Mouse (Mus musculus) adrenal gland, postnatal 4 days (tissue): ENCODE data around the gene Ilf2. TPM values are rescaled to one million over a fixed set of nuclear protein-coding genes. Genes with fewer than 3 reads are reported as not detected.

Source experiments
- DNase-seq, 2 experiments: peaks; one replicate each; pipeline ENCODE4 v3.0.0; 2021 to 2022; ENCODE audit warnings: low spot score in 2 of 2, mixed read lengths in 2 of 2
- total RNA-seq, 2 experiments: library from RNA; stranded (reverse); gene quantifications; 2 replicates each; pipeline ENCODE4 v1.2.3; 2021

Ilf2 gene
- total RNA-seq, 2 experiments from 2014 or later, result 81.8 to 92.6 TPM

DNA sequence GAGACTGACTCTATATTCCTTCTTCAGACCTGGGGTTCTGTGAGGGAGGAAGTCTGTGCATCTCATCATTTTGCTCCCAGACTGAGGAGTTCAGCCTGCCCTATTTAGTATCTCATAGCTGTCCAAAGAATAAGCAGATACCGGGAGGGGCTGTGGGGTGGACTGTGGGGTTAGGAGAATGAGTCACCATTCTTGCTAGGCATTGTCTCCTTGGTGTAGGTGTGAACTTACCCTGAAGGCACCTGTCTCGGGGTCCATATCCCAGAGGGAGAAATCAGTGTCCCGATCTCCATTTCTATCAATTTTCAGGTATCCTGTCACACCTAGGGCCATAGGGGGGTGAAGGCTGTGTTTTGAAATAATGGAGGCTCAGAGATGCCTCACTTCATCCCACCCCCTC lies 14.0 kb upstream of the Ilf2 start:
- no peak for DNase-seq

- DNase-seq, result no peak
Measured at GRCm38 (mm10) chr3:90462579-90462978, 13.3 kb upstream of the Ilf2 start.

GRCm38 (mm10) chr3:90464552-90465080 lies 11.3 kb upstream of the Ilf2 start:
- peak; percentile 23 to 28 for DNase-seq

DNA sequence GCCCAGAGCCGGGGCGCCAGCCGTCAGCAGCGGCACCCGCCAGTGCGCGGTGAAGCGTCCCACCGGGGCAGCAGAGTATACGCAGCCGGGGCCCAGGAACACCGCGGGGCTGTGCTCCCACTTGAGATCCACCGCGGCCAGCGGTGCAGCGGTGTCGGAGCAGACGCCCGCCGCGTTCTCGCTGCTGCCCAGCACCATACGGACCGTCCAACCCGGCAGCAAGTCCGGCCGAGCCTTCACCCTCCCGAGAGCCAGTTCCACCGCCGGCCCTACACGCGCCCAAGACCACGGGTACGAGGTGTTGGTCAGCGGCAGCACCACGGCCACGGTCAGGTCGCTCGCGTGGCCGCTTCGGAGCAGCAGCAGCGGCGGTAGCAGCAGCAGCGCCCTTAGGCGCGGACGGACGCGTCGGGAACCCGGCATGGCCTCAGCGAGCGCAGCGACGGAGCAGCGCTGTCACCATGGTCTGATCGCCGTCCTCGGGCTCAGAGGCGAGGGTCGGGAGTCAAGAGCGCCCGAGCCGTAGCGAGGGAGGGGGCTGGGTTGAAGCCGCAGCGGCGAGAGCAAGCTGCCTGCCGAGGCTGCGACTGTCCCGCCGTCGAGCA lies 10.7 kb upstream of the Ilf2 start:
- peak in 1 of 2 experiments; percentile 27 for DNase-seq

- peak in 1 of 2 experiments; percentile 56 for DNase-seq
Measured at GRCm38 (mm10) chr3:90465686-90466310, 10.1 kb upstream of the Ilf2 start, which contains the start of gene Npr1. Gene Npr1 (minus strand): TSS chr3:90465866.

DNA sequence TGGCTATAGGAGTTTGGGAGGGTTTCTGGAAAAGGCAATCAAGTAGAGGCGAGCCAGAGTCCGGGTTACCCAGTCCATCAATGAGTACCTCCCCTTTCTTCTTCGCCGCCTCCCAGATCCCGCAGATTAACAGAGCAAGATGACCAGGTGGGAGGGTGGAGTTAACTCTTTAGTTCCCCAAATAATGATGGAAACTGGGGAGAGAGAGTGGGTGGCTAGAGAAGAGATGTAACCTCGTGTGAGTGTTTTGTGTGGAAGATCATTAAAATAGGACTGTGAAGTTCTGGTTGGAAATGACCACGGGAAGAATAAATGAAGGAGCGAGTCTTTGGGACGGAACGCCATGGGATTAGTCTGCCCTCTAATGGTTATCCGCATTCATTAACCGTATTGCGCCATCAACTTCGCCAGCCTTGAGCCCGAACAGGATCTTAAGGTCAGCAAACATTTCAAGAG lies 9.6 kb upstream of the Ilf2 start:
- peak in 1 of 2 experiments; percentile 38 for DNase-seq

- no peak for DNase-seq
Measured at GRCm38 (mm10) chr3:90467618-90468300, 8.2 kb upstream of the Ilf2 start.

DNA sequence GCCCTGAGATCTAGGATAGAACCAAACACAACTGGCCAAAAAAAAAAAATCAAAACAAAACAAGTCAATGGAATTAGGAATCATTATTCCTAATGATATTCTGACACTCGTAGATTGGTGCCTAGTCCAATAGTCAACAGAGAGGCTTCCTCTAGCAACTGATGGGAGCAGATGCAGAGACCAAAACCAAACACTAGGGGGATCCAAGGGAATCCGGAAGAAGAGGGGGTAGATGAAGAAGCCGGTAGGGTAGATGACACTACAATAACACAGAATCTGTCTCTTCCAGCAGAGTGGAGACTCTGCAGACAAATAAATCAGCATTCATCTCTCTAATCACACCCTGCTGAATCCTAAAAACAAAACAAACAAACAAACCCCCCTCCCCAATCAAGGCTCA lies 3.7 kb upstream of the Ilf2 start:
- no peak for DNase-seq

DNA sequence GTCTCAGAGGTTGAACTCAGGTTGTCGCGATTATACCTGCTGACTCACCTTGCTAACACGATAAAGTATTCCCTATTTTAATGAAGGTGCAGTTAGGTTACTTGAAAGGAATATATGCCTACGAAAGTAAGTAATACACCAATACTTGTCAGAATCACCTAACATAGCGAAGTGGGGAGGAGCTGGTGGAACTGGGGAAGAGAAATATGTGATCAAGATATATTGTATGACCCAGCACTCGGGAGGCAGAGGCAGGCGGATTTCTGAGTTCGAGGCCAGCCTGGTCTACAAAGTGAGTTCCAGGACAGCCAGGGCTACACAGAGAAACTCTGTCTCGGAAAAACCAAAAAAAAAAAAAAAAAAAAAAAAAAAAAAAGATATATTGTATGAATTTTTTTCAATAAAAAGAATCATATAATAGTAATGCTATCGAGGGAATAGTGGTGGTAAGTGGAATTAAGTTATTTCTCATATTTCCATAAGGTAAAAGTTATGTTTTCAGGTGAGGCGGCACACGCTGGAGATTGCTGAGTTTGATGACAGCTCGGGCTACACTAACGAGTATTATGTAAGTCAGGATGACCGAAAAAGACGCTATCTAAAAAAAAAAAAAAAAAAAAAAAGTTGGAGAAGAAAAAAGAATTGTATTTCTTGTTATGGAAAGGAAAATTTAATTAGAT lies 635 bp upstream of the Ilf2 start:
- no peak for DNase-seq

GRCm38 (mm10) chr3:90486998-90487397 lies 11.1 kb downstream of the Ilf2 start:
- DNase-seq, result no peak

GRCm38 (mm10) chr3:90488576-90488975 lies 12.7 kb downstream of the Ilf2 start:
- no peak for DNase-seq

GRCm38 (mm10) chr3:90490696-90491256 lies 14.8 kb downstream of the Ilf2 start, which contains the start of gene Snapin:
Gene Snapin (minus strand): TSS chr3:90491033.
- peak; percentile 85 to 95 for DNase-seq

- no peak for DNase-seq
Measured at GRCm38 (mm10) chr3:90491350-90491749, 15.4 kb downstream of the Ilf2 start.

GRCm38 (mm10) chr3:90493831-90494540 lies 18.1 kb downstream of the Ilf2 start:
- DNase-seq, result no peak

- DNase-seq, result no peak
Measured at GRCm38 (mm10) chr3:90495850-90496525, 20.1 kb downstream of the Ilf2 start.

- no peak for DNase-seq
Measured at GRCm38 (mm10) chr3:90497597-90497996, 21.7 kb downstream of the Ilf2 start.

GRCm38 (mm10) chr3:90503444-90503843 lies 27.5 kb downstream of the Ilf2 start:
- DNase-seq, result no peak

DNA sequence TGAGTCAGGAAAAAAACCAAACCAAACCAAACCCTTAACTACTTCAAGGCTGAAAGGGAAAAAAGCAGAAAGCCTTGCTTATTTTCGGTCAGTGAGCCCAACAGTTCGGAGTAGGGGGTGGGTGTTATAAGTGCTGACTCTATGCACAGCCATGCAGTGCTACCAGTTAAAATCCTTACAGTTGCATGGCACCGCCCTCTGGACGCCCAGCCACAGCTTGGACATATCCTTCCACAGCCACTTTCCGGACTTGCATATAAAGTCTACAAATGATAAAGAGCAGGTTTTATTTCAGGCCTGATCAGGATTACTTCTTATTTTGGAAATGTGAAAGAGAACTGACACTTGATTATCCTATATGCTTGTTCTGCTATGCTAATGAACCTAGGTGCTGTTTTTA lies 29.3 kb downstream of the Ilf2 start:
- DNase-seq, result no peak

- no peak for DNase-seq
Measured at GRCm38 (mm10) chr3:90506362-90506761, 30.4 kb downstream of the Ilf2 start.
